Mouse (Mus musculus) layer of hippocampus, postnatal 10 days (tissue): Measurements from ENCODE around the gene Snrk. TPM values are rescaled to one million over a fixed set of nuclear protein-coding genes. Genes with fewer than 3 reads are reported as not detected.
"Not testable (repeated sequence)": the region's sequence is repeated elsewhere in the genome, so short reads cannot be mapped to it uniquely, and the experiment has no call there.

Experiments
- DNase-seq, 2 experiments: peaks; one replicate each; pipeline ENCODE4 v3.0.0; 2021; ENCODE audit warnings: low spot score in 2 of 2
- total RNA-seq, 2 experiments: library from RNA; stranded (reverse); gene quantifications; 2 replicates each; pipeline ENCODE4 v1.2.3; 2021

Snrk gene
- total RNA-seq, 2 experiments from 2014 or later = 128 to 130 TPM

DNA sequence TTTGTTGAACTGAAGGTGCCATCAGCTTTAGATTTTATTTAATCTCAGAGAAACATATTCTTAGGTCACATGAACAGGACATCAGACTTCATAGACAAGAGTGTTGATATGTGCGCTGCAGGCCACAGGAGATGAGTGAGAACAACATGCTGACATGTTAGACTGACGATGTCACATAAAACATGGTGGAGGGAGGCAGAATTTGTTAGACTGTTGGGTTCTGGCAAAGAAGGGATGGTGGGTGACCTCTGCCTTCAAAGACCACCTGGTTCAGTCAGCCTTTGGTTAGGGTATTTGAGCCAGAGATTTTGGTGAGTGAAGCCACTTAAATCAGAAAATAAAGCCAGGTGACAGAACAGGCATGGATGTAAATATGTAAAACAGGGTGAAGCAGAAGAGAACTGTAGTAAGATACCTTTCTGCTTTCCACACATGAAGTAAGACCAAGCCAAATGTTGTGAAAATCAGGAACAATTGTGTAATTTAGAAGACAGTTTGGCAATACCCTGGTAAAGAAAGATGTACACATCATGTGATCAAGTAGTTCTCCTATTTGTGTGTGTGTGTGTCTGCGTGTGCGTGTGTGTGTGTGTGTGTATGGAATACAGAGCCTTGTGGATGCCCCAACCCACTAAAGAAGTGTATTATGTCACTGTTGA lies 21.4 kb downstream of the Snrk start:
- DNase-seq = no peak

GRCm38 (mm10) chr9:122139236-122139635 lies 22.2 kb downstream of the Snrk start:
- DNase-seq = no peak

GRCm38 (mm10) chr9:122143219-122143618 lies 26.2 kb downstream of the Snrk start:
- no peak for DNase-seq

GRCm38 (mm10) chr9:122144776-122145175 lies 27.7 kb downstream of the Snrk start:
- no peak for DNase-seq

GRCm38 (mm10) chr9:122145677-122146076 lies 28.6 kb downstream of the Snrk start:
- DNase-seq = no peak

- DNase-seq = no peak
Measured at GRCm38 (mm10) chr9:122146124-122146870, 29.2 kb downstream of the Snrk start.

- no peak for DNase-seq
Measured at GRCm38 (mm10) chr9:122148356-122148755, 31.3 kb downstream of the Snrk start.

DNA sequence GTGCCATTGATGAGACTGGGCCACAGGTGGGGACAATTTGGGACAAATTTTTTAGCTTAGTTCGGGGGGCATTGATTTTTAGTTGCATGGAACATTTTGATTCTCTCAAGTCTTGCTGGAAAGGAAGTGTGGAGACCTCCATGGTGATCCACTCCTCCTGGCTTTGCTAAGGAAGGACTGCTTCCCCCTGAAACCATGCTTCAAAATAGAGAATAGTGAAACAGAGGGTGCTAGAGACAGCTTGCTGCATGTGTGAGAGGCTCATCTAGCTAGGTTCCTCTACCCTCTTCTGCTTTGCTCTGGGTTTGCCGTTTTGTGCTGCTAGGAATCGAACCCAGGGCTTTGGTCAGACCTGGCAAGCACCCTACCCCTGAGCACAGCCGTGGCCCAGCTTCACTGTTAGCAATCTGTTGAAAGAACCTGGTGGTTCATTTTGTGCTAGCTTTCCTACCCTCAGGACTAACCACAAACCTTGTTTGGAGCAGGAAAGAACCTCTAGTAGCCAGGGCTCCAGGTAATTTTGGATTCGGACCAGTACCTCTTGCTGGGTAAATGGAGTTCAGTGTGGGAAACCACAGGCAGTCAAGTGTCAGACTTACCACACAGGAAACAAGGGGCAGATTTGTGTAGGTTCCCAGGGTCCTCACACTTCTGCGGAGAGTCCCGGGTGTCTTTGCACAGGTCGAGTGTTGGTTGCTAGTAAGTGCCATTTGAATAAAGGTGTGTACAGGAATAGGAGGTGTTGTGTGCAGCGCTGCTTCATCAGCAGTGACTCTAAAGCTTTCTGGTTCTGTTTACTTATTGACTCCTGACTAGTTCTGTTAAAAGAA lies 33.1 kb downstream of the Snrk start:
- DNase-seq = no peak

DNA sequence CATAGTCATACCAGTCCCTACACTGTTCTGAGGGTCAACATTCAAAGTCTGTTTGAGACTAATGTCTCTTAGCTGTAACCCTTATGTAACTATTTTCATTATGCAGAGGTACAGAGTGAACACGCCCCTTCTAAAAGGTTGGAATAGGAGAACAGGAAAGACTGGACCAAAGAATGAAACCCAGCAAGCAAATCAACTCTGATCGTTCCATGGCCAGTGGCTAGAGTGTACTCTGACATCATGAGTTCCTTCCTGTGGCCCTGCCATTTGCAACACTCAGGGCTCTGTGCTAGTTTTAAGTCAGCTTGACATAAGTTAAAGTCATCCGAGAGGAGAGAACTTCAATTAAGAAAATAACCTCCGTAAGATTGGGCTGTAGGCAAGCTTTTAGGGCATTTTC lies 35.0 kb downstream of the Snrk start:
- no peak for DNase-seq

- DNase-seq = no peak
Measured at GRCm38 (mm10) chr9:122152501-122152900, 35.4 kb downstream of the Snrk start.

GRCm38 (mm10) chr9:122153436-122153835 lies 36.4 kb downstream of the Snrk start:
- DNase-seq = no peak

DNA sequence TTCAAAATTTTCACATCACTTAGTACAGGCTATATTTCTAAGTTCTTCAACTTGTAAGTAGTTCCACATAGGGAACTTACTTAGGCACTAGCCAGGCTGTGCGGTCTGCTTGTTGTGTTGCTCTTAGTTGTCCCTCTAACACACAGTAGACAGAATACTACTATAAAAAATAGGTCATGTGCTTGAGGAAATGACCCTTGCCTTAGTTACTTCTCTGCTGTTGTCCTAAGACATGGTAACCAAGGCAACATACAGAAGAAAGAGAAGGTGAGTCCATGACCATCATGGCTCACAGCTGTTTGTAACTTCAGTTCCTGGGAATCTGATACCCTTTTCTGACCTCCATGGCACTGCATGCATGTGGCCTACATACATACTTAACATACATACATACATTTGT lies 38.1 kb downstream of the Snrk start:
- DNase-seq = no peak

DNA sequence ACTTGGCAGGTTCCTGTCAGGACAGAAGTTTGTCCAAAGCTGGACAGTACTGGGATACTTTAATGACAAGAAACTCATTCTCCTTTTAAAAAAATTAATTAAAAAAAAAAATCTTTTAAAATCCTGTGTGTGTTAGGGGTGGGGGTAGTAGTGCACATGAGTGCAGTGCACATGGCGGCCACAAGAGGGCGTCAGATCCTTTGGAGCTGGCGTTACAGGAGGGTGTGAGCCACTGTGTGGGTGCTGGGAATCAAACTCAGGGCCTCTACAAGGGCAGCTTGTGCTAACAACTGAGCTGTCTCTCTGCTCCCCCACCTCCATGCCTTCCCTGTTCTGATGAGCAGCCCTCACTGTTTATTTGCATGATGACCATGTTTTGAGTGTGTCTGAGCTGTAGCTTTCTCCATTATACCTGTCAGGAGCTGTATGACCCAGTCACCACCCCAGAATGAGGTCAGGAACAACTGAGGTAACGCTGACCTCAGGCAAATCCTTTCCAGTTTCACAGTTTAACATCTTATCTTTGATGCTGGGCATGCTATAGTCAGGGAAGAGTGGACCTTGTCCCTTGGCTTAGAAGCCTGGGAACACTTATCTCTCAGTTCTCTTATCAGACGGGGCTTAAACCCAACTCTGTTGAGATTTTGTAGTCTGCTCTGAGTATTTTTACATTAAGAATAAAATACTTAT lies 39.5 kb downstream of the Snrk start:
- DNase-seq = no peak

GRCm38 (mm10) chr9:122157079-122157441 lies 40.0 kb downstream of the Snrk start:
- no peak for DNase-seq

DNA sequence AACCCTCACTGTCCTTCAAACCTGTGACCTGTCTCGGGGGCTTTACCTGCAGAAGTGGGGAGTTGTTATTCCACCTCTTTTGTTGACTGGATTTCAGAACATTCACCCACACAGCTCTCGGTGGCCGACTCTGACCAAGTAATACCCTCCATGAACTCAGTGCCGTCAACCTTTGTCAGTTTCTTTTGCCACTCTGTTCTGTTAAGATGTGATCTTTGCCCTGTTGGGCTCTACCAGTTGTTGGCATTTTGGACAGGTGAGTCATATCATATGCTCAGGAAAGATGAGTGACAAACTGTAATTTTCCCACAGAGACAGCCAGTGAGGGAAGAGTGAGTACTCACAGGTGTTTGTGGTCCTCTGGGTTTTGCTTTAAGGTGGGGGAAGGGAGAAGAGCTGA lies 47.5 kb downstream of the Snrk start:
- DNase-seq = no peak

DNA sequence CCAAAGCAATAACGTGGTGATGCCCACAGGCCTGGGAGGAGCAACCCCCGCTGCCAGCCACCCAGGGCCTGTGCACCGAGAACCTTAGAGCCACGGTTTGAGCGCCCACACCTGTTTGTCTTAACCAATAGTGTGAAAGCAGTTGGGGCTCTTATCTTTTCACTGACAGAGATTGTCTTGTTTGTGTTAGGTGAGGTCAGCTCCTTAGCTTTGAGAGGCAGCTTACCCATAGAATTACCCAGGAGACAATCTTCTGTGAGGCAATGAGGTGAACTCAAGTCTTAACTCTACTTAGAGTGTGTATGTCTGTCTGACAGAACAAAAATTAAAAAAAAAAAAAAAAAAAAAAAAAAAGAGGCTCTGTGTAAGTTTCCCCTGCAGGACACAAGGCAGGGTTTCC lies 50.7 kb downstream of the Snrk start:
- not testable (repeated sequence) for DNase-seq

DNA sequence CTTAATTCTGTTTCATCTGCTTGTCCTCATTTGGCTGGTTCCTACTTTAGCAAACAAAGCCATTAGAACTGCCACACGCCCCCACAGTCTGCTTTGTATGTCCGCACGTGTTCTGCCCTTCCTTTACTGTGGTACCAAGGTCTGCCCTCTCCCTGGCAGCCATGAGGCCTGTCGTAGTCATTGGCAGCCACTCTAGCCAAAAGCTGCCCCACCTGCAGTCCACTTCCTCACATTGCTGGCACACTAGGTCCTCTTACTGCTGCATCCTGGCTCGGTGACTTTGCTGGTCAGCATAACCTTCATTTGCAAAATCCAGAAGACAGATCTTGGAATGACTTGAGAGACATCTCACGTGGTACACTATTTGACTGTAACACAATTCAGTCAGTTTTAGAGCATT lies 52.8 kb downstream of the Snrk start:
- peak in 1 of 2 experiments; percentile 20 for DNase-seq

GRCm38 (mm10) chr9:122172612-122173186 lies 55.6 kb downstream of the Snrk start:
- no peak for DNase-seq

GRCm38 (mm10) chr9:122173405-122174233 lies 56.6 kb downstream of the Snrk start:
- DNase-seq = peak in 1 of 2 experiments; percentile 21

GRCm38 (mm10) chr9:122174723-122175122 lies 57.7 kb downstream of the Snrk start:
- DNase-seq = no peak
